Mouse (Mus musculus): ENCODE measurements at regions not wholly inside any gene's neighbourhood (a gene's known extent, or its start where the extent isn't known, plus 50 kb on each side); places are given as distances from the start of the nearest gene placed in this dataset.

GRCm38 (mm10) chr11:64663166-64663565 is 226.7 kb upstream of the F930015N05Rik start:
- DNase-seq = no peak

- no peak for DNase-seq
Measured at GRCm38 (mm10) chr11:64667010-64667409, 230.6 kb upstream of the F930015N05Rik start.

GRCm38 (mm10) chr11:64667521-64667920 is 231.1 kb upstream of the F930015N05Rik start:
- no peak for DNase-seq

DNA sequence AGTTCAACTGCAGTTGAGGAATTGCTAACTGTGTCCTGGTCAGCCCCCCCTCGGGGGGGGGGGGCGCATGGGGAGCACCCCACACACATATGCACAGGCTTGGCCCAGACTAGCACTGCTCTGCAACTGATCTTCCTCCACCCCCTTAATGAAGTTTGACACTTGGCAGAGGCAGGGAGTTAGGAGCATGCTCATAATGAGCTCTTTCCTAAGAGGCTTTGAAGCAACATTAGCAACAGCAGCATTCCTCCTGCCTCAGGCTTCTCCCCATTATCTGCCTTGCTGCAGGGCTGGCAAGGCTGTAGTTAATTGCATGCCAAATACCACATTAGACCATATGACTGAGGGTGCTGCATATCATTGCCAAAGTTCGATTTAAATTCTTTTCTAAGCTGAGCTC is 235.4 kb upstream of the F930015N05Rik start:
- DNase-seq = no peak

DNA sequence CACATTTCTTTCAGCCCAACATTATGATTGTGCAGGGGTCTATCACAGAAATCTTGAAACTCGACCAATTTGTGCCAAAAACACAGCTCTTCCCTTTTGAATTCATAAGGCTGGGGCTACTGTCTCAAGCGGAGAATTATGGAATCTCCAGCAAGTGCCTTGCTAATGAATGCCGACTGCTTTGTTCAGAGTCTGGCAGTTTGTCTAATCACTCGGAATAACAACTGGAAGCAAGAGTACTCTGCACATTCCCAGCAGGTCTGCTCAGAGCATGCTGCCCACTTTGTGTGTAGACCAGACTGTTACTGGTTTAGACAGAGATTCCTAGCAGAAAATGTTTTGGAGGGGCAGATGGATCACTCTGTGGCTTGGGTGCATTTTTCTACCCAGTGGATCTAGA is 237.1 kb upstream of the F930015N05Rik start:
- DNase-seq = no peak

DNA sequence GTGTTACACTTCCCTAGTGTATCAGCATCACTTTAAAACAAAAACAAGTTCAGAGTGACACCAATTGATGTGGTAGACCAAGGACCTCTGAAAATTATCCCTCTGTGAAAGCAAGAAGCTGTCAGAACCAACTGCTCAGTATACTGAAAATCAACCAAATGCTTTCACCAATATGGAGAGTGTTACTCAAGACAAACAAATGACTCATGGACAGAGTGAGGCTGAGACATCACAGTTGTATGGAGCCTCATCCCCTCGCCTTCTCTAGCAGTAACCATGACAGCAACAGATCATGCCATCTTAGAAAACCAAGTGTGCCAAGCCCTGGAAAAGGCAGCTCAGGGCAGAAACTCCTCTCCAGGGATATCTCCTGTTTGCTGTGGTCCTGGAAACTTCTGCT is 267.3 kb upstream of the F930015N05Rik start:
- DNase-seq = no peak

DNA sequence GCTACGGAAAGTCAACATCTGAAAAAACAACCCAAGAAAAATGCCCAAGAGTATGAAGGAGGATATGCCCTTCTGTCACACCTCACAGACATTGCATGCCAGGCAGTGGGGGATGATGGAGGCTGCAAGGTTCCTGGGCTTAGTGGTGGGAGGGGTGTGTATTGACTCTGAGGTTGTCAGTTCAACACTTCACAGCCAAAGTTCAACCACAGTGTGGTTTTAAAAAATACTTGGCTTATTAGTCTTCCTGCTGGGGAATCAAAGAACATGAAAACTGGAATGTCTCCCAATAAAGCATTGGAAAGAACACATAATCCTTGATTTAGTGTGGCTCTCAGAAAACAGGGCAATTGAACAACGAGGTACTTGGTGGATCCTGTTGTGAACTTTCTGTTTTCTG is 267.0 kb upstream of the Elac2 start:
- no peak for DNase-seq

DNA sequence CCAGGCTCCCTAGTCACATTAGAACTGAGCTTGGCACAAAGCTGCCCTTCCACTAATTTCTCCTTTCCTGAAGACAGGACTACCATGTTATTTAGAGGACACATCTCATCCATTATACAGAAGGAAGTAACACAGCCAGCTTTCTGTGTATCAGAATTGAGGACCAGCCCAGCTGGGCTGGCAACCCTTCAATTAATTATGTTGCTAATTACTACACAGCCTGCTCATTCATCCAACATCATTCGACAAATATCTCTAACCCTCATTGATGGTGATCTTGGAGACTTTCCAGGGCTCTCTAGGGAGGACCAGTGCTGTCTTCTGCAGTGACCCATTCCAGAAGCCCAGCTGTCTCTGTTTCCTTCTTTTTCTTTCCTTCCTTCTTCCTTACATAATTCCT is 263.7 kb upstream of the Elac2 start:
- no peak for DNase-seq

GRCm38 (mm10) chr11:64718316-64719085 is 260.3 kb upstream of the Elac2 start:
- peak; percentile 65 for DNase-seq

- no peak for DNase-seq
Measured at GRCm38 (mm10) chr11:64726249-64726648, 252.6 kb upstream of the Elac2 start.

- no peak for DNase-seq
Measured at GRCm38 (mm10) chr11:64727841-64728421, 250.9 kb upstream of the Elac2 start.

GRCm38 (mm10) chr11:64738948-64739347 is 239.9 kb upstream of the Elac2 start:
- DNase-seq = no peak

DNA sequence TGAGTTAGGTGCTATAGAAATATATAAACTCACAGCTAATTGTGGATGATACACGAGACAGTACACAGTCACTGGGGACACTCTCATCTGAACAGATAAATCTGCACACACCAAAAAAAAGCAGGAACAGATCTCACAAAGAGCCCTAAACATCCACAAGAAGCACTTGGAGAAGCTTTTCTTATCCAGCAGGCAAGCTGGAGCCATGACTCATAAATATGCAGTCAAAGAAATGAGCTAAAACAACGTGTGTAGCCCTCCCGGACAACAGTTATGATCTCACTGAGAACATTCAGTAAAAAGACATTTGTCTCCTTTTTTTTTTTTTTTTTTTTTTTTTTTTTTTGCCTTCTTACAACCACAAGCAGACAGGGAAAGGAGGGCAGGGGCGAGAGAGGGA is 235.1 kb upstream of the Elac2 start:
- peak; percentile 8 for DNase-seq

- no peak for DNase-seq
Measured at GRCm38 (mm10) chr11:64746146-64746545, 232.7 kb upstream of the Elac2 start.

DNA sequence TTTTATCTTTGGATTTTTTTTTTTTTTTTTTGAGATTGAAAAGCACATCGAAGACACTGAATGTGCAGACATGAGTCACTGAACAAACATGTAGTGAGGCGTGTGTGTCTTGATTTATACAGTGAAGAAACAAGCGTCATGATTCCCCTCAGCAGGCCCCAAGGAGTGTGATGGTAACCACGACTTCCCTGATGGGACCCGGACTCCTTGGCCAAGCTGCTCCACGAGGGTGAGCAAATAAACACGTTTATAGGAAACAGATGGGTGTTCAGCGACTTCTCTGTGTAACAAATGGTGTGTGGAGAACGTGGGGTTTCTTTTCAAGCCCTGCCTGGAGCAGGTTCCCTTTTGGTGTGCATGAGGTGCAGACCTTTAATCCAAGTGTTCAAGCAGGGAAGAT is 228.9 kb upstream of the Elac2 start:
- DNase-seq = no peak

DNA sequence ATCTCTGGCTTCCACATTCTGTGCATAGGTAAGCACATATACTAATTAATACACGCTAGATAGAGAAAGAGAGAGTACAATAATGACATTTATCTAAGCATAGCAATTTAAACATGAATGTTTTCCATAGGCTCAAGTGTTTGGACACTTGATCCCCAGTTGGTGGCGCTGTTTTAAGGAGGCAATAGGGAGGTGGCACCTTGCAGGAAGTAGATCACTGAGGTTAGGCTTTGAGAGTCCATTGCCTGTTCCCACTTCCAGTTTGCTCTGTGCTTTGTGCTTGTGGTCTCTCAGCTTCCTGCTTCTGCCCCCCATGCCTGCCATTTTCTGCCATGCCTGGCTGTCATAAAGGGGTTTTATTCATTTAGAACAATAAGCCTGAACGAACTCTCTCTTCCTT is 226.5 kb upstream of the Elac2 start:
- no peak for DNase-seq

DNA sequence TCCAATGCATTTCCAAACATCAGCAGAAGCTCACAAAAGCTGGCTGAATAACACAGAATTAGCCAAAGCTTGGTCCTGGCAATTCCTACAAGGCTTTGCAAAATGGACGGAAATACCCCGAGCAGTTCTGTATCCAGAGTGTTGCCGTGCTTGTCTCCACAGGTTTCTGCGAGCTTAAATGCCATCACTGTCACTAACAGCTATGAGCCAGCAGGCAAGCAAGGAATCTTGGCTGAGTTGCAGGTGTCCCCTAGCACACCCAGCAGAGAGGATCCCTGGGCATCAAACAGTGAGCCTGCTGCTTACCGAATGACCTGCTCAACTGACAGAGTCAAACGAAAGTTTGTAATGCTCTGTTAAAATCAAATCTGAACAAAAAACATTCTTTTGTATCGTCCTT is 226.0 kb upstream of the Elac2 start:
- no peak for DNase-seq

DNA sequence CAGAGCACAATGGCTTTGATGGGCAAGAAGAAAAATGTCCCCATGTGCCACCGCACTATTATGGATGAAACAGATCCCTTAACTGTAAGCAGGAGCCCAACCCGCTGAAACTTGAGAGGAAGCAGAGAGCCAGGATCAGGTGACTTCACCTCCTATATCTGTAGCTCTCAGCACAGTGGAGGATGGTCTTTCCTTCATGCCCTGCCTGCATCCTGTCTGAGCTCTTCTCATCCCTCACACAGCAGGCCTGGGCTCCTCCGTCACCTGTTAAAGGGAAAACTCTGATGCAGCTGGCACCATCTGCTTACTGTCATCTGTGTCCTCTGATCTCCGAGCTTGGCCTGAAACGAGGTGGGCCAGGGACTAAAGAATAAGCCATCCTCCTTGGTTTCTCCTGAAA is 224.8 kb upstream of the Elac2 start:
- DNase-seq = no peak

GRCm38 (mm10) chr11:64755563-64755962 is 223.3 kb upstream of the Elac2 start:
- no peak for DNase-seq

DNA sequence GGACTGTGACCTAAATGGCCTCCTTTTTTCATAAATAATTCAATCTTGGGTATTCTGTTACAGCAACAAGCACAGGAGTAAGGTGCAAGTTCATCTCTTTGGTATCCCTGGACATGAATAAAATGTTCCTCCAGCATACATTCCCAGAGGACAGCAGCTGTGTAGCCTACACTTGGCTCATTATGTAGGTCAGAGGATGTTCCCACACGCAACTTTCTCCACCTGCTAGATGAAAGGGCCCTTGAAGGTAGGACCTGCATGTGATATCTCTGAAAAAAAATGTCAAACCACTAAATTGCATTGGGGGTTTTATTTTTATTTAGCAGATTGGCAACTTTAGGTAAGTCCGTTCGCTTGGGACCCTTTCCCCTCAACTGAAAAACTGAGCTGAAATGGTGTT is 218.2 kb upstream of the Elac2 start:
- no peak for DNase-seq

DNA sequence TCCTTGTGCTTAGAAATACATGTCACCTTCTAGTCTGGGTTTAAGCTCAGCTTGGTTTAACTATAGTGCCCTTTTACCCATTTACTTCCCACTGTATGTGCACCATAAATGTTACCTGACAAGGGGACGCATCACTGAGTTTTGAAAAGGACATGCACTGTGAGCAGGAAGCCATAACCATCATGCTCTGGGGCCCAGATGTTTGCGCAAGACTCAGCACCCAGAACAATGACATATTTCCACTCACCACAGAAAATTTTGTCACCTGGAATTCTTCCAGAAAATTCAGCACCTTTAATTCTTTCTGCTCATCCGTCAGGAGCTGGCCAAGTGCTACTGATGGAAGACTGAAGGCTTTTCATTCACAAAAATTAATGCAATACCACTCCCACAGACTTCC is 216.1 kb upstream of the Elac2 start:
- DNase-seq = no peak

GRCm38 (mm10) chr11:64764056-64764455 is 214.8 kb upstream of the Elac2 start:
- no peak for DNase-seq

DNA sequence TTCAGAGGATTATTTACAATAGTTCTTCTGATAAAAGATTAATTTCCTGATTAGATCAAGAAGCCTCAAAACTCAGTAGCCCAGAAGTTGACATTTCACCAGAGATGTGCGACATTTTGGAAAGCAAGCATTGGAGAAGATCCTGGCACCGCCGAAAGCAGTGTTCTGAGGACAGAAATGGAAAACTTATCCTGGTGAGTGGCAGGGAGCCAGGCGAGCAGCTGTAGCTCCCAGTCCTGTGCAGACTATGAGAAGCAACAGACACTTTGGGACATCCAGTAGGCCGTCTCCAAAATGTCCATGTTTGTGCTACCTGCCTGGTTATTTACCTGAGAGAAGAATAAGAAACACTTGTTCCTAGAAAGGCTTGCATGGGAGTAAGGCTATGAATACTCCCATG is 202.1 kb upstream of the Elac2 start:
- DNase-seq = no peak

DNA sequence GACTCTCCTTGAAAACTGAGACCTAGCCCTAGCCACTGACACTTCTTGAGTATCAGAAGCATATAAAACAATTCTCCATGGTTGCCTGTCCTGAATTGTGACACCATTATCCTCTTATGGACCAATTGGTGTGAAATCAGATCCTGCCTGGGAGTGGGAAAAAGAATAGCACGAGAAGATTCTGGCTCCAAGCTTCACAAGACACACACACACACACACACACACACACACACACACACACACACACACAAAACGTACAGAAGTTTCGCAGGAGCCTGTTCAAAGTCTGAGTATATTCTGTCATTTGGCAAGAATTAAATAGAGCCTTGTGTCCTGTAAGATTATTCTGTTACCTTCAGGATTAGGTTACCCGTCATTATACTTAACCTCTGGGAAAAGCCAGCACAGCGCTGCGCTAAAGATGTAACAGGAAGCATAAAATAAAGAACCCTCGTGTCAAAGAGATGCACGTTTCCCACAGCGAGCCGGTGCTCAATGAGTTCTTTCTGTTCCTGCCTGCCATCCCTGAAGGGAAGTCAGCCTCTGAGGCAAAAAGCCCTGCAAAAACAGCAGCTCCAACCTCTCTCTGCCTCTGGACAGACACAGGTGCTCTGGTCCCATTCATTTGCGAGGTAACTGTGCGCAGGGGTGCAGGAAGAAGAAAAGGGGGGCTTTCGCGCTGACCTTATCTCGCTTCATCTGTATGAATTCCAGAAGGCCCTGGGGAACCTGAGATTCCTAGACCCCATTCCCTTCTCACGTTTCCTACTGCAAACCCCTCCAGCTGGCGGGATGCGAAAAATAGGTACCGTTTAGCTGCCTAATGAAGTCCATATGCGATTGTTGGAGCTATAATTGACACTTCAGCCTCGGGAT is 178.4 kb upstream of the Elac2 start:
- DNase-seq = no peak

Data from layer of hippocampus, adult 9-11 months (tissue).